Mouse (Mus musculus): ENCODE measurements around the gene Otop3. TPM values are rescaled to one million over a fixed set of nuclear protein-coding genes. Genes with fewer than 3 reads are reported as not detected.

The Otop3 gene
- not detected in 2 replicates for polyA plus RNA-seq (2015; fragmentation: Nextera tagmentation; extraction: Ambion mirVana)

- peak within 1 kb of the TSS; percentile 29 for H3K4me2 ChIP-seq (ENCODE audit: low read depth, low read length)
- no peaks in the 10 kb centered on the region for H3K36me3 ChIP-seq (replicated peaks; ENCODE audit: insufficient read depth, low read length)
- H3K4me3 ChIP-seq (ENCODE audit: low read depth, low read length): peak within 1 kb of the TSS; percentile 9; the same call in 1 of the 2 replicates
- WGBS (ENCODE audit: insufficient replicate concordance): 4% methylated on average over 29 of the region's 29 CpGs
- TF ChIP-seq EP300 (IDR thresholded peaks at IDR 0.05; ENCODE audit: low read depth) (no peak), CTCF (IDR thresholded peaks at IDR 0.05; ENCODE audit: low read depth) (no peak)
- no peak within 1 kb of the TSS for H3K9ac ChIP-seq (replicated peaks)
- no peaks in the 10 kb centered on the region for H3K9me3 ChIP-seq (ENCODE audit: low read length)
- no peak for DNase-seq
- ATAC-seq: no peak
- H3K27ac ChIP-seq (ENCODE audit: low read depth): no peak within 1 kb of the TSS
- peaks cover 48% of the 10 kb centered on the region for H3K27me3 ChIP-seq (ENCODE audit: insufficient read depth, low read length)
- H3K4me1 ChIP-seq (ENCODE audit: insufficient read depth): no peaks in the 10 kb centered on the region
These were observed at the start of gene Otop3 for GRCm38 (mm10) chr11:115334531-115334930. Otop3 (plus strand) TSS chr11:115334731.

DNA sequence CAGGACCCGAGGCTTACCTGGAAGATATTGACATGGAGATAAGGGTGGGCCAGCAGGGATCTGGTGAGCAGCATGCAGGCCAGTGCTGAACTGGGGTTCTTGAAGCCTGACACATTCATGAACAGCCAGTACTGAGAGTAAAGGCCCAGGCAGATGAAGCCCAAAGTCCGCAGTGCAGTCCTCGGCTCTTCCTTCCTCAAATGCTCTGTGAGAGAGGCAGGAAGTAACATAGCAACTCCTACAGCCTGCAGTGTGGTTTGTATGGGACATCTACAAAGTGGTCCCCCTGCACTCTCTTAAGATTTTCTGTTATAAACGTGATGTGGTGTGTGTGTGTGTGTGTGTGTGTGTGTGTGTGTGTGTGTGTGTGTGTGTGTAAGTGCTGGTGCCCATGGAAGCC, 49.2 kb upstream of the Otop3 start:
- DNase-seq: peak; percentile 13
- Histone ChIP-seq H3K4me2 (ENCODE audit: low read depth, low read length) (0 out of 2 replicates have a peak overlapping the region, but pooled peaks have one; percentile 26), H3K27ac (ENCODE audit: low read depth) (peak overlapping the region; percentile 72), H3K4me1 (ENCODE audit: insufficient read depth) (peaks cover 5% of the 10 kb centered on the region; the same call in 1 of the 2 replicates), H3K9ac (replicated peaks) (no peak overlapping the region), H3K9me3 (ENCODE audit: low read length) (no peaks in the 10 kb centered on the region), H3K4me3 (ENCODE audit: low read depth, low read length) (no peak overlapping the region), H3K27me3 (ENCODE audit: insufficient read depth, low read length) (no peaks in the 10 kb centered on the region), H3K36me3 (replicated peaks; ENCODE audit: insufficient read depth, low read length) (0 out of 2 replicates have a peak, but pooled peaks cover 6% of the 10 kb centered on the region)
- 18% methylated on average over 4 of the region's 4 CpGs for WGBS (ENCODE audit: insufficient replicate concordance)
- ATAC-seq: no peak
- TF ChIP-seq EP300 (IDR thresholded peaks at IDR 0.05; ENCODE audit: low read depth) (no peak), CTCF (IDR thresholded peaks at IDR 0.05; ENCODE audit: low read depth) (no peak)

GRCm38 (mm10) chr11:115286201-115286993, 48.1 kb upstream of the Otop3 start:
- Histone ChIP-seq H3K4me2 (ENCODE audit: low read depth, low read length) (no peak overlapping the region), H3K9ac (replicated peaks) (no peak overlapping the region), H3K27me3 (ENCODE audit: insufficient read depth, low read length) (no peaks in the 10 kb centered on the region), H3K4me1 (ENCODE audit: insufficient read depth) (peaks cover 5% of the 10 kb centered on the region; the same call in 1 of the 2 replicates), H3K9me3 (ENCODE audit: low read length) (no peaks in the 10 kb centered on the region), H3K27ac (ENCODE audit: low read depth) (no peak overlapping the region), H3K36me3 (replicated peaks; ENCODE audit: insufficient read depth, low read length) (0 out of 2 replicates have a peak, but pooled peaks cover 6% of the 10 kb centered on the region), H3K4me3 (ENCODE audit: low read depth, low read length) (no peak overlapping the region)
- TF ChIP-seq CTCF (IDR thresholded peaks at IDR 0.05; ENCODE audit: low read depth) (no peak), EP300 (IDR thresholded peaks at IDR 0.05; ENCODE audit: low read depth) (no peak)
- 76% methylated on average over 19 of the region's 19 CpGs for WGBS (ENCODE audit: insufficient replicate concordance)
- DNase-seq (no peak), ATAC-seq (no peak)

DNA sequence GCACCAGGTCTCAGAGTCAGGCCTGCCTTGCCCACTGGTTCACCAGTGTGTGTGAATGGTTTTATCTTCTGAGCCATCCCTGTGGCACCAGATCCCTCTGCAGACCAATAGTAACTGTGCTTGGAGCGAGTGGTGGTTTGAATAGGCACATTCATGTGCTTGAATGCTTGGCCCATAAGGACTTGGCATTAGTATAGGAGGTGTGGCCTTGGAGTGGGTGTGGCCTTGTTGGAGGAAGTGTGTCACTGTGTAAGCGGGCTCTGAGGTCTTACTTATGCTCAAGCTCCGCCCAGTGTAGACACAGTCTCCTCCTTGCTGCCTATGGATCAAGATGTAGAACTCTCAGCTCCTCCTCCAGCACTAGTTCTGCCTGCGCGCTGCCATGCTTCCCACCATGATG, 47.1 kb upstream of the Otop3 start:
- Histone ChIP-seq H3K9ac (replicated peaks) (no peak overlapping the region), H3K4me1 (ENCODE audit: insufficient read depth) (peaks cover 15% of the 10 kb centered on the region), H3K4me3 (ENCODE audit: low read depth, low read length) (no peak overlapping the region), H3K27ac (ENCODE audit: low read depth) (no peak overlapping the region), H3K9me3 (ENCODE audit: low read length) (no peaks in the 10 kb centered on the region), H3K4me2 (ENCODE audit: low read depth, low read length) (no peak overlapping the region), H3K36me3 (replicated peaks; ENCODE audit: insufficient read depth, low read length) (0 out of 2 replicates have a peak, but pooled peaks cover 6% of the 10 kb centered on the region), H3K27me3 (ENCODE audit: insufficient read depth, low read length) (no peaks in the 10 kb centered on the region)
- DNase-seq: no peak
- WGBS (ENCODE audit: insufficient replicate concordance): 82% methylated on average over 5 of the region's 5 CpGs
- TF ChIP-seq EP300 (IDR thresholded peaks at IDR 0.05; ENCODE audit: low read depth): no peak
- no peak for TF ChIP-seq CTCF (IDR thresholded peaks at IDR 0.05; ENCODE audit: low read depth)
- no peak for ATAC-seq

DNA sequence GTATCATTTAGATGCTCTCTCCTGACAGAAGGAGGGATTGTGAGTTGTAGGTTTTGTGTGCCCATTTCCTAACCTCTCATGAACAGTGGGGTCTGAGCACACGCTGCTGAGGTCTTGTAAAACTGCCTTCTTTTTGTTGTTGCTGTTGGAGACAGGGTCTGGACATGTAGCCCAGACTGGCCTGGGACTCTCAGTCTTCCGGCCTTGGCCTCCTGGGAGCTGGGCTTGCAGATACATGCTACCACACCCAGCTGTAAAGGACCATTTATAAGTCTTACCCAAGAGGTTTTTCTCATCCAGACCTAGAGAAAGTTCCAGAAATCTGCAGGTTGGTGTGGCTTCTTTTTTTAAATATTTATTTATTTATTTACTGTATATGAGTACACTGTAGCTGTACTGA, 46.2 kb upstream of the Otop3 start:
- Histone ChIP-seq H3K4me1 (ENCODE audit: insufficient read depth) (peaks cover 16% of the 10 kb centered on the region), H3K27me3 (ENCODE audit: insufficient read depth, low read length) (no peaks in the 10 kb centered on the region), H3K9ac (replicated peaks) (no peak overlapping the region), H3K27ac (ENCODE audit: low read depth) (no peak overlapping the region), H3K4me3 (ENCODE audit: low read depth, low read length) (no peak overlapping the region), H3K9me3 (ENCODE audit: low read length) (no peaks in the 10 kb centered on the region), H3K36me3 (replicated peaks; ENCODE audit: insufficient read depth, low read length) (0 out of 2 replicates have a peak, but pooled peaks cover 6% of the 10 kb centered on the region), H3K4me2 (ENCODE audit: low read depth, low read length) (no peak overlapping the region)
- TF ChIP-seq CTCF (IDR thresholded peaks at IDR 0.05; ENCODE audit: low read depth) (no peak), EP300 (IDR thresholded peaks at IDR 0.05; ENCODE audit: low read depth) (no peak)
- no peak for DNase-seq
- 78% methylated on average over 2 of the region's 2 CpGs for WGBS (ENCODE audit: insufficient replicate concordance)
- no peak for ATAC-seq

- no peaks in the 10 kb centered on the region for H3K9me3 ChIP-seq (ENCODE audit: low read length)
- no peak for ATAC-seq
- no peak for DNase-seq
- no peak overlapping the region for H3K4me3 ChIP-seq (ENCODE audit: low read depth, low read length)
- H3K4me2 ChIP-seq (ENCODE audit: low read depth, low read length): no peak overlapping the region
- peak overlapping the region; percentile 96 for H3K27ac ChIP-seq (ENCODE audit: low read depth)
- TF ChIP-seq EP300 (IDR thresholded peaks at IDR 0.05; ENCODE audit: low read depth): no peak
- no peak for TF ChIP-seq CTCF (IDR thresholded peaks at IDR 0.05; ENCODE audit: low read depth)
- peaks cover 18% of the 10 kb centered on the region for H3K4me1 ChIP-seq (ENCODE audit: insufficient read depth)
- WGBS (ENCODE audit: insufficient replicate concordance): 59% methylated on average over 8 of the region's 8 CpGs
- H3K9ac ChIP-seq (replicated peaks): no peak overlapping the region
- no peaks in the 10 kb centered on the region for H3K27me3 ChIP-seq (ENCODE audit: insufficient read depth, low read length)
- 0 out of 2 replicates have a peak, but pooled peaks cover 3% of the 10 kb centered on the region for H3K36me3 ChIP-seq (replicated peaks; ENCODE audit: insufficient read depth, low read length)
These were observed 44.6 kb upstream of the Otop3 start for GRCm38 (mm10) chr11:115289885-115290284.
